Mouse (Mus musculus) spleen, embryonic (tissue): ENCODE data around the gene Rps2.

Experiments
- CTCF ChIA-PET: fragments of 350-600 bp; sonication (Branson Sonifier 250); formaldehyde crosslinking; loops from one replicate; lab custom pipeline; 2022; lab: Charles Lee

Rps2 gene

DNA sequence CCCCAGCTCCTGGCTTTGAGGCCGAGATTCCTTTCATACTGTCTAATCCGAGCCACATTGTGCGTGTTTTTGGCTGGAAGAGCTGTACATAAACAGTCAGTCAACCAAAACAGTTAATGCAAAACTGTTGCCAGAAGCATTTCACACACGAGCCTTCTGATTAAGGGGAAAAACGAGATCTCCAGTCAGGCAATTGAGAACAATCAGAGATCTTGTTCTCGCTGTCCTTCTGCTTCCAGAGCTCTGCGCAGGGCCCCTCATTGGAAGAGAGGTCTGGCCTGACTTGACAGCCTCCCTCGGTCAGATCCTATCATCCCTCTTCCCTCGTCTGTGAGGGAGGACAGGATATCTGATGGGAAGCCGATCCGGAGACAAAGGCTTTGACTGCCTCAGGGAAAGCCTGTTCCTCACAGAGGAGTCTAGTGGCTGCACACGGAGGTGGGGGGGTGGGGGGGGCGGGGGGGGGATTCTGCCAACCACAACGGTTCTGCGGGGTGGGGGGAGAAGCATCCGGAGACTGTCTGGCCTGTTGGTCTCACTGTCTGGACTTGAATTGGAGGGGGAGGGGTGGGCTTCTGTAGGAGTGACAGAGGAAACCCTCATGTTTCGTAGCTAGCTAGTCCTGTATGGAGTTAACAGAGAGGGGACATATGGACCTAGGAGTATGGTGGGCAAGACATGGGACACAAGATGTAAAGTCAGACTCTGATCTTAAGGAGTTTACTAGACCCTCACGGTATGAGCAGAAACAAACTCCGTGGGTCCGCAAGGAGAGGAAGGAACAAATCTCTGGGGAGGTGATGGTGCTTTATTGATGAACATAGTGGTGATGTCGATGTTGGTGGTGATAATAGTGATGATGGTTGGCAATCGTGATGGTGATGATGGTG is 47.3 kb downstream of the Rps2 start:
- CTCF ChIA-PET = no interaction called here

DNA sequence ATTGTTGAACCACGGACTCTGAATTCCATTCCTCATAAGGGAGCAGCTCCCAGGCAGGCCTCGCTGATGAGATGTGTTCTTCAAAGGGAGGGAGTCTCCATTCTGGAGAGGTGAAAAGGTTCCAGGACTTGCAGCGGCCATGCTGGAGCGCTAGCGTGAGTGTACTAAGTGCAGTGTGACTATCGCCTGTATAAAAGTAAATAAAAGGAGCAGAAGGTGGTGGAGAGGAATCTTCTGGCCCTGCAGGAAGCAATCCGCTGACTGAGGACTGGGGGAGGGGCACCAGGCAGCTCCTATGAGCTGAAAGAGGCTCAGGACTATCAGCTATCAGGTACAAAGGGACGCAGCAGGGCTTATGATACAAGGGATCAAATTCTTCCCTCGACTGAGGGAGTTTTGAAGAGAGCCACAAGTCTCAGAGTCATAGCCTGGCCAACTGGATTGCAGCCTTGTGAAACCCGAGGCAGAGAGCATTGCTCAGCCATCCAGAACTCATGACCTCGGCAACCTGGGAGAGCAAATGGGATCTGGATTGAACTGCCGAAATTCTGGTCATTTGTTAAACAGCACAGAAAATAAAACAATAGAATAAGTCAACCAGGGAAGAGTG is 48.5 kb downstream of the Rps2 start:
- CTCF ChIA-PET = no interaction called here

DNA sequence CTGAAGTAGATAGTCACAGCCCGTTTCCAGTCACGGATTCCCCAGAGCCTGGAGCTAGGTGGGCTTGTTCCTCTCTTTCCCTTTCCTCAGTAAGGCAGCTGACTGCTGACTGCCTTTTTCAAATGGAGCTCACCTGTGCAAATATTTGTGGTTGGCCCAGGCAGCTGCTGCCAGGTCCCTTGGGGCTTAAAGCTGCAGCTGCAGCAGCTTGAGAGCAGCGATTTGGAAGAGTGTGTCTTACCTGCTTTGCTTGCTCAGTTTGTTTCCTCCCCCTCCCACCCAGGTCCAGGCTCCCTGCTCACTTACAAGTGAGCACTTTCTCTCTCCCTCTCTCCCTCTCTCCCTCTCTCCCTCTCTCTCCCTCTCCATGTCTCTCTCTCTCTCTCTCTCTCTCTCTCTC is 51.2 kb downstream of the Rps2 start:
- CTCF ChIA-PET = no interaction called here
